Mouse (Mus musculus): ENCODE results near the gene Gm12248. TPM values are rescaled to one million over a fixed set of nuclear protein-coding genes. Genes with fewer than 3 reads are reported as not detected.

Gm12248 gene
- total and polyA plus RNA-seq, 3 experiments, result not detected

GRCm38 (mm10) chr11:58107009-58107408, 14.1 kb upstream of the Gm12248 start:
- peaks cover 16 to 62% of the 10 kb centered on the region in 2 experiments for H3K4me1 ChIP-seq (ENCODE audit: control insufficient read depth in 1 of 2, insufficient read depth in 2 of 2)
- in situ Hi-C loops (cut with MboI; ENCODE audit: low pct_ligation_motif_present, low pct_unique_long_range_greater_than_20kb, low sequenced_read_pairs), result no loop called here
- peak; percentile 37 for DNase-seq (ENCODE audit: extremely low read depth)

GRCm38 (mm10) chr11:58104351-58104791, 11.4 kb upstream of the Gm12248 start:
- in situ Hi-C loops (cut with MboI; ENCODE audit: low pct_ligation_motif_present, low pct_unique_long_range_greater_than_20kb, low sequenced_read_pairs) (loop anchor here (5.0 kb wide), 1 partner anchor 37 kb away; no protein-coding TSS in a partner anchor), dilution Hi-C loops (cut with MboI; ENCODE audit: extremely low pct_ligation_motif_present, extremely low pct_unique_long_range_greater_than_20kb, low sequenced_read_pairs) (no loop called here)
- peak overlapping the region; percentile 77 for H3K9ac ChIP-seq (ENCODE audit: insufficient read depth, low read depth)
- DNase-seq (ENCODE audit: extremely low read depth), result peak; percentile 68
- H3K27me3 ChIP-seq (replicated peaks), result no peaks in the 10 kb centered on the region
- H3K4me3 ChIP-seq (replicated peaks in 1 of 3; ENCODE audit: low read depth in 2 of 3, low read length in 2 of 3, poor library complexity in 1 of 3), result peak overlapping the region; percentile 76 to 84 (median 81)
- H3K4me1 ChIP-seq (ENCODE audit: control insufficient read depth in 1 of 2, insufficient read depth in 2 of 2), result peaks cover 16 to 60% of the 10 kb centered on the region in 2 experiments
- peak overlapping the region; percentile 94 for H3K4me2 ChIP-seq (ENCODE audit: insufficient read depth, low read depth, poor library complexity, severe bottlenecking)
- H3K79me2 ChIP-seq (replicated peaks; ENCODE audit: control insufficient read depth, extremely low read depth, insufficient read depth, poor library complexity, severe bottlenecking), result peaks cover 49% of the 10 kb centered on the region
- H3K36me3 ChIP-seq (replicated peaks in 1 of 2; ENCODE audit: control insufficient read depth in 1 of 2, insufficient read depth in 1 of 2, low read length in 1 of 2), result peaks cover 0 to 20% of the 10 kb centered on the region in 2 experiments
- peak overlapping the region; percentile 73 for H3K27ac ChIP-seq (ENCODE audit: insufficient read depth, low read depth)
- TF ChIP-seq MXI1 (IDR thresholded peaks at IDR 0.05; ENCODE audit: low read depth, low read length) (peak; percentile 75; the same call in 1 of the 2 replicates), SIN3A (IDR thresholded peaks at IDR 0.05; ENCODE audit: low read length) (no peak; the same call in 1 of the 2 replicates), CHD1 (IDR thresholded peaks at IDR 0.05; ENCODE audit: low read depth, low read length) (peak; percentile 80; the same call in 1 of the 2 replicates), IRF4 (IDR thresholded peaks at IDR 0.05; ENCODE audit: low read depth, low read length) (no peak), TBP (conservative IDR thresholded peaks at IDR 0.05; ENCODE audit: low read depth, low read length) (0 out of 2 replicates have a peak, but pooled peaks have one; percentile 22), ETS1 (conservative IDR thresholded peaks at IDR 0.05; ENCODE audit: low read depth, low read length) (no peak), EP300 (IDR thresholded peaks at IDR 0.05; ENCODE audit: low read length) (0 out of 2 replicates have a peak, but pooled peaks have one; percentile 10)
- H3K9me3 ChIP-seq (replicated peaks; ENCODE audit: low read length), result no peaks in the 10 kb centered on the region

More at GRCm38 (mm10) chr11:58107009-58107408, 14.1 kb upstream of the Gm12248 start:
- Histone ChIP-seq H3K4me3 (replicated peaks in 1 of 3; ENCODE audit: low read depth in 2 of 3, low read length in 2 of 3, poor library complexity in 1 of 3) (no peak overlapping the region), H3K9ac (ENCODE audit: insufficient read depth, low read depth) (peak overlapping the region; percentile 41), H3K9me3 (replicated peaks; ENCODE audit: low read length) (no peaks in the 10 kb centered on the region), H3K27me3 (replicated peaks) (no peaks in the 10 kb centered on the region), H3K4me2 (ENCODE audit: insufficient read depth, low read depth, poor library complexity, severe bottlenecking) (peak overlapping the region; percentile 92), H3K27ac (ENCODE audit: insufficient read depth, low read depth) (no peak overlapping the region), H3K79me2 (replicated peaks; ENCODE audit: control insufficient read depth, extremely low read depth, insufficient read depth, poor library complexity, severe bottlenecking) (peaks cover 71% of the 10 kb centered on the region), H3K36me3 (replicated peaks in 1 of 2; ENCODE audit: control insufficient read depth in 1 of 2, insufficient read depth in 1 of 2, low read length in 1 of 2) (peaks cover 19 to 45% of the 10 kb centered on the region in 2 experiments)
- dilution Hi-C loops (cut with MboI; ENCODE audit: extremely low pct_ligation_motif_present, extremely low pct_unique_long_range_greater_than_20kb, low sequenced_read_pairs), result no loop called here
- no peak for TF ChIP-seq POLR2A (IDR thresholded peaks at IDR 0.05; ENCODE audit: low read depth, low read length)
- TF ChIP-seq CTCF (conservative IDR thresholded peaks at IDR 0.05 in 1 of 2, IDR thresholded peaks at IDR 0.05 in 1 of 2; ENCODE audit: low read depth in 2 of 2, low read length in 2 of 2), result peak in 1 of 2 experiments; percentile 34; a peak in 2 of 4 replicates

- Histone ChIP-seq H3K27me3 (replicated peaks) (no peaks in the 10 kb centered on the region), H3K27ac (ENCODE audit: insufficient read depth, low read depth) (peak within 1 kb of the TSS; percentile 75), H3K9me3 (replicated peaks; ENCODE audit: low read length) (no peaks in the 10 kb centered on the region), H3K9ac (ENCODE audit: insufficient read depth, low read depth) (peak within 1 kb of the TSS; percentile 77), H3K79me2 (replicated peaks; ENCODE audit: control insufficient read depth, extremely low read depth, insufficient read depth, poor library complexity, severe bottlenecking) (peaks cover 43% of the 10 kb centered on the region), H3K4me3 (replicated peaks in 1 of 3; ENCODE audit: low read depth in 2 of 3, low read length in 2 of 3, poor library complexity in 1 of 3) (peak within 1 kb of the TSS; percentile 76 to 84 (median 81)), H3K4me1 (ENCODE audit: control insufficient read depth in 1 of 2, insufficient read depth in 2 of 2) (peaks cover 16 to 56% of the 10 kb centered on the region in 2 experiments), H3K36me3 (replicated peaks in 1 of 2; ENCODE audit: control insufficient read depth in 1 of 2, insufficient read depth in 1 of 2, low read length in 1 of 2) (peaks cover 0 to 15% of the 10 kb centered on the region in 2 experiments), H3K4me2 (ENCODE audit: insufficient read depth, low read depth, poor library complexity, severe bottlenecking) (peak within 1 kb of the TSS; percentile 94)
- dilution Hi-C loops (cut with MboI; ENCODE audit: extremely low pct_ligation_motif_present, extremely low pct_unique_long_range_greater_than_20kb, low sequenced_read_pairs), result no loop called here
- in situ Hi-C loops (cut with MboI; ENCODE audit: low pct_ligation_motif_present, low pct_unique_long_range_greater_than_20kb, low sequenced_read_pairs), result loop anchor here (5.0 kb wide), 1 partner anchor 37 kb away; no protein-coding TSS in a partner anchor
- DNase-seq (ENCODE audit: extremely low read depth), result peak; percentile 98
- TF ChIP-seq MAX (IDR thresholded peaks at IDR 0.05; ENCODE audit: low read length), result peak; percentile 98
- no peak for TF ChIP-seq JUN (IDR thresholded peaks at IDR 0.05; ENCODE audit: insufficient read depth, low read depth, low read length)
- TF ChIP-seq ZKSCAN1 (IDR thresholded peaks at IDR 0.05; ENCODE audit: borderline replicate concordance, low read depth, low read length), result no peak
- TF ChIP-seq IRF4 (IDR thresholded peaks at IDR 0.05; ENCODE audit: low read depth, low read length), result peak; percentile 84
- peak; percentile 57; the same call in 1 of the 2 replicates for TF ChIP-seq GABPA (IDR thresholded peaks at IDR 0.05; ENCODE audit: insufficient replicate concordance, low read depth, low read length)
- TF ChIP-seq E2F4 (IDR thresholded peaks at IDR 0.05; ENCODE audit: insufficient replicate concordance, low read depth, low read length), result no peak
- no peak for TF ChIP-seq PAX5 (IDR thresholded peaks at IDR 0.05; ENCODE audit: low read length)
- no peak for TF ChIP-seq UBTF (IDR thresholded peaks at IDR 0.05; ENCODE audit: low read depth, low read length)
- peak; percentile 90 for TF ChIP-seq NELFE (IDR thresholded peaks at IDR 0.05; ENCODE audit: low read depth, low read length)
- peak; percentile 88; the same call in 1 of the 2 replicates for TF ChIP-seq KAT2A (IDR thresholded peaks at IDR 0.05; ENCODE audit: insufficient replicate concordance, low read length)
- TF ChIP-seq MEF2A (IDR thresholded peaks at IDR 0.05; ENCODE audit: borderline replicate concordance, low read depth, low read length), result peak; percentile 86
- no peak for TF ChIP-seq CTCF (conservative IDR thresholded peaks at IDR 0.05 in 1 of 2, IDR thresholded peaks at IDR 0.05 in 1 of 2; ENCODE audit: low read depth in 2 of 2, low read length in 2 of 2)
- no peak for TF ChIP-seq USF2 (conservative IDR thresholded peaks at IDR 0.05; ENCODE audit: low read depth, low read length)
- peak; percentile 76; the same call in 1 of the 2 replicates for TF ChIP-seq POLR2AphosphoS2 (IDR thresholded peaks at IDR 0.05; ENCODE audit: low read depth, low read length)
- peak; percentile 100 for TF ChIP-seq NRF1 (IDR thresholded peaks at IDR 0.05; ENCODE audit: low read depth, low read length)
- TF ChIP-seq BHLHE40 (IDR thresholded peaks at IDR 0.05; ENCODE audit: low read depth, low read length), result peak; percentile 69
Observed at GRCm38 (mm10) chr11:58103697-58104306, 10.9 kb upstream of the Gm12248 start, which contains the start of gene Cnot8. Gene Cnot8 (plus strand): TSS chr11:58104153.

Data from CH12.LX (cell line).